Mouse (Mus musculus) embryonic fibroblast, embryonic 13.5 days (primary cell): ENCODE results near the gene Arid5b.

Experiments used
- CTCF ChIP-seq: IDR thresholded peaks from 2 replicates; pipeline ENCODE4 v1.5.1; 2011; ENCODE audit warnings: mild to moderate bottlenecking, control low read depth, low read length, moderate library complexity, borderline replicate concordance; ENCODE audit not compliant: insufficient read depth
- POLR2A ChIP-seq: IDR thresholded peaks from 2 replicates; pipeline ENCODE4 v1.6.1; 2011; ENCODE audit warnings: low read depth, mild to moderate bottlenecking, control low read depth, low read length, moderate library complexity

- TF ChIP-seq CTCF (no peak), POLR2A (no peak)
Observed at GRCm38 (mm10) chr10:68246603-68247247, 31.8 kb downstream of the Arid5b start.
